ENCODE assay signal across 29 mouse cellular contexts in genomic region chr9:61363194-61363593, GRCm38 (mm10). TPM values are rescaled to one million over a fixed set of nuclear protein-coding genes. Genes with fewer than 3 reads are reported as not detected.
DNase-seq lines count a peak whose midpoint lies in the region; ATAC-seq and TF ChIP-seq lines count a peak whose summit lies in the region.
"Had no signal": no experiment of that assay in that cellular context is flagged by ENCODE, and none has a peak within 500 bp of the region (broad histone marks: within the 10 kb centered on the region; RNA-seq: fewer than 3 reads in every experiment).

No protein-coding gene starts in this region.

- H3K9me3 ChIP-seq in lung, embryonic 15.5 days: no peaks in the 10 kb centered on the region
- no peaks in the 10 kb centered on the region for H3K9me3 ChIP-seq in forebrain, embryonic 12.5 days
- H3K9me3 ChIP-seq: G1E; heart, embryonic 13.5 days; kidney, embryonic 15.5 days; midbrain, embryonic 12.5 days; neural tube, embryonic 15.5 days; stomach, embryonic 15.5 days had no signal

- 0 out of 2 replicates have a peak overlapping the region, but pooled peaks have one; percentile 4 for H3K4me2 ChIP-seq in lung, embryonic 15.5 days
- H3K4me2 ChIP-seq in forebrain, embryonic 12.5 days: no peak overlapping the region
- H3K4me2 ChIP-seq: heart, embryonic 13.5 days; kidney, embryonic 15.5 days; midbrain, embryonic 12.5 days; neural tube, embryonic 15.5 days; stomach, embryonic 15.5 days had no signal

- no peak for TF ChIP-seq CTCF in layer of hippocampus, adult 2 months (conservative IDR thresholded peaks at IDR 0.05)

- H3K4me1 ChIP-seq in lung, embryonic 15.5 days: peaks cover 39% of the 10 kb centered on the region
- peaks cover 64% of the 10 kb centered on the region for H3K4me1 ChIP-seq in forebrain, embryonic 12.5 days

- peak; percentile 35 for DNase-seq in adrenal gland, postnatal 14 days
- DNase-seq in adrenal gland, postnatal 10 days: no peak
- no peak for DNase-seq in lung, postnatal 10 days
- peak; percentile 51 for DNase-seq in lung, postnatal 14 days
- no peak for DNase-seq in layer of hippocampus, adult 2 months (ENCODE audit: low spot score in 2 of 2)
- DNase-seq: cerebellum, adult 2 months; cerebellum, postnatal 25 days; gastrocnemius, postnatal 36 days; heart, postnatal 10 days; kidney, adult 18-20 months; kidney, postnatal 25 days; left cerebral cortex, postnatal 4 days; retina, postnatal 1 day; right cerebral cortex, postnatal 25 days; thymus, postnatal 14 days had no signal

- H3K27ac ChIP-seq in lung, embryonic 15.5 days: no peak overlapping the region
- no peak overlapping the region for H3K27ac ChIP-seq in forebrain, embryonic 12.5 days
- no peak overlapping the region for H3K27ac ChIP-seq in layer of hippocampus, adult 2 months
- H3K27ac ChIP-seq: heart, embryonic 13.5 days; kidney, embryonic 15.5 days; liver, embryonic 14.5 days; midbrain, embryonic 12.5 days; neural tube, embryonic 15.5 days; stomach, embryonic 15.5 days had no signal

- no peak overlapping the region for H3K4me3 ChIP-seq in lung, embryonic 15.5 days
- H3K4me3 ChIP-seq in forebrain, embryonic 12.5 days (replicated peaks): no peak overlapping the region
- no peak overlapping the region for H3K4me3 ChIP-seq in layer of hippocampus, adult 2 months
- H3K4me3 ChIP-seq: heart, embryonic 13.5 days; kidney, embryonic 15.5 days; megakaryocyte, embryonic 14.5 days; midbrain, embryonic 12.5 days; neural tube, embryonic 15.5 days; stomach, embryonic 15.5 days had no signal

- 41% methylated on average over 9 of the region's 9 CpGs for WGBS in lung, embryonic 15.5 days
- WGBS in forebrain, embryonic 12.5 days: 42% methylated on average over 9 of the region's 9 CpGs

- no peak overlapping the region for H3K9ac ChIP-seq in lung, embryonic 15.5 days
- no peak overlapping the region for H3K9ac ChIP-seq in forebrain, embryonic 12.5 days
- H3K9ac ChIP-seq: heart, embryonic 13.5 days; kidney, embryonic 15.5 days; liver, embryonic 14.5 days; midbrain, embryonic 12.5 days; neural tube, embryonic 15.5 days; stomach, embryonic 15.5 days had no signal

- H3K36me3 ChIP-seq in lung, embryonic 15.5 days: no peaks in the 10 kb centered on the region
- H3K36me3 ChIP-seq in forebrain, embryonic 12.5 days (replicated peaks): no peaks in the 10 kb centered on the region
- H3K36me3 ChIP-seq: G1E; heart, embryonic 13.5 days; kidney, embryonic 15.5 days; midbrain, embryonic 12.5 days; neural tube, embryonic 15.5 days; stomach, embryonic 15.5 days had no signal

- no peak for ATAC-seq in lung, embryonic 15.5 days (ENCODE audit: borderline replicate concordance, extremely low read depth, low FRiP score, low TSS enrichment)
- peak; percentile 58 for ATAC-seq in monocyte, adult 5-6 weeks (replicated peaks; ENCODE audit: insufficient number of reproducible peaks, low FRiP score, low TSS enrichment, poor library complexity, severe bottlenecking)
- ATAC-seq in forebrain, embryonic 12.5 days (ENCODE audit: low FRiP score): no peak
- ATAC-seq: forebrain, embryonic 14.5 days; hindbrain, embryonic 16.5 days; Patski had no signal

- H3K27me3 ChIP-seq in lung, embryonic 15.5 days: peaks cover 67% of the 10 kb centered on the region
- H3K27me3 ChIP-seq in forebrain, embryonic 12.5 days: peaks cover 82% of the 10 kb centered on the region
- H3K27me3 ChIP-seq: Patski had no signal

RNA-seq across cellular contexts. Expression of gene Tle3, which starts 9.0 kb away (rescaled TPM):
- 98.9 and 107 TPM in 2 replicates for total RNA-seq in adrenal gland, postnatal 14 days (2021)
- 10 to 100 TPM; 82.4 to 92.7 TPM for total RNA-seq in adrenal gland, postnatal 10 days (2021)
- polyA plus RNA-seq in lung, embryonic 15.5 days (2015; fragmentation: Nextera tagmentation; extraction: Ambion mirVana): 25.2 and 27.1 TPM in 2 replicates
- total RNA-seq in monocyte, adult 5-6 weeks (2017): 96.0 to 177 TPM (median 119 TPM) in 3 replicates
- polyA plus RNA-seq in forebrain, embryonic 12.5 days (2016; fragmentation: Nextera tagmentation; extraction: Ambion mirVana): 55.6 and 56.2 TPM in 2 replicates
- total RNA-seq in layer of hippocampus, adult 2 months (2021): 10 to 100 TPM; 53.1 to 57.2 TPM

Comparison
In these comparisons a context has a peak if more than half of its experiments do, and no peak if none do; other contexts are left out.
1. DNase-seq: peak in adrenal gland, postnatal 14 days (single experiment) and lung, postnatal 14 days (single experiment); none in adrenal gland, postnatal 10 days (single experiment), lung, postnatal 10 days (single experiment) and layer of hippocampus, adult 2 months (0 of 2).